Mouse (Mus musculus) midbrain, embryonic 11.5 days (tissue): ENCODE data around the gene Ubac2. TPM values are rescaled to one million over a fixed set of nuclear protein-coding genes. Genes with fewer than 3 reads are reported as not detected.
A peak's percentile ranks its signal among the peaks of the same experiment; 100 is the strongest.

ENCODE experiments used
- ATAC-seq: fragments of 200-750 bp; cut with Nextera tagmentation; 2 replicates; pipeline ENCODE4 v1.8.0; 2017; ENCODE audit warnings: moderate TSS enrichment, moderate library complexity; ENCODE audit not compliant: low FRiP score
- DNase-seq: peaks from one replicate; pipeline ENCODE4 v3.0.0; 2015; ENCODE audit warnings: low spot score; ENCODE audit errors: missing footprints
- H3K27ac ChIP-seq: fragments of 300-500 bp; sonication (generic); 2 replicates; pipeline ENCODE4 v1.5.1; 2014; ENCODE audit warnings: low read depth, low read length
- H3K27me3 ChIP-seq: fragments of 300-500 bp; sonication (generic); 2 replicates; pipeline ENCODE4 v1.6.1; 2014; ENCODE audit warnings: mild to moderate bottlenecking, low read length, moderate library complexity, mixed read lengths; ENCODE audit not compliant: control insufficient read depth, insufficient read depth
- H3K36me3 ChIP-seq: fragments of 300-500 bp; sonication (generic); 2 replicates; pipeline ENCODE4 v1.6.1; 2014; ENCODE audit warnings: mild to moderate bottlenecking, low read length, moderate library complexity, mixed read lengths; ENCODE audit not compliant: control insufficient read depth, insufficient read depth
- H3K4me1 ChIP-seq: fragments of 300-500 bp; sonication (generic); 2 replicates; pipeline ENCODE4 v1.6.1; 2014; ENCODE audit warnings: low read length; ENCODE audit not compliant: control insufficient read depth, insufficient read depth
- H3K4me2 ChIP-seq: fragments of 300-500 bp; sonication (generic); 2 replicates; pipeline ENCODE4 v1.6.1; 2014; ENCODE audit warnings: mild to moderate bottlenecking, moderate library complexity
- H3K4me3 ChIP-seq: fragments of 300-500 bp; sonication (generic); 2 replicates; pipeline ENCODE4 v1.5.1; 2014; ENCODE audit warnings: low read depth, low read length
- H3K9ac ChIP-seq: fragments of 300-500 bp; sonication (generic); 2 replicates; pipeline ENCODE4 v1.6.1; 2014; ENCODE audit warnings: low read length
- H3K9me3 ChIP-seq: fragments of 300-500 bp; sonication (generic); 2 replicates; pipeline ENCODE4 v1.6.1; 2016; ENCODE audit warnings: low read length; ENCODE audit not compliant: control insufficient read depth
- WGBS: fragments of 180-500 bp; shearing (Covaris S2); extraction: QIAGEN DNeasy Blood & Tissue Kit; methylation state at CpG from one replicate; pipeline ENCODE4 v1.1.7; 2014; 5-methylcytosine and 5-hydroxymethylcytosine counted together
- polyA plus RNA-seq: library from polyadenylated mRNA; unstranded; fragments of >200 nt; fragmentation: Nextera tagmentation; extraction: Ambion mirVana; gene quantifications from 2 replicates; pipeline ENCODE4 v1.2.1, GENCODE M21; 2014

Gene Ubac2
- polyA plus RNA-seq, 1 experiment from 2014 or later = 64.0 TPM

GRCm38 (mm10) chr14:121898509-121898908, 20.1 kb downstream of the Ubac2 start:
- Histone ChIP-seq H3K9me3 (no peaks in the 10 kb centered on the region), H3K4me3 (no peak overlapping the region), H3K4me2 (no peak overlapping the region), H3K27me3 (no peaks in the 10 kb centered on the region), H3K36me3 (no peaks in the 10 kb centered on the region), H3K27ac (no peak overlapping the region), H3K9ac (no peak overlapping the region), H3K4me1 (no peaks in the 10 kb centered on the region)
- DNase-seq = peak; percentile 33
- 95% methylated on average over 11 of the region's 11 CpGs for WGBS
- no peak for ATAC-seq

GRCm38 (mm10) chr14:121899071-121899470, 20.7 kb downstream of the Ubac2 start:
- 96% methylated on average over 3 of the region's 3 CpGs for WGBS
- Histone ChIP-seq H3K9me3 (no peaks in the 10 kb centered on the region), H3K4me1 (no peaks in the 10 kb centered on the region), H3K36me3 (no peaks in the 10 kb centered on the region), H3K9ac (no peak overlapping the region), H3K27ac (no peak overlapping the region), H3K27me3 (no peaks in the 10 kb centered on the region), H3K4me3 (no peak overlapping the region), H3K4me2 (no peak overlapping the region)
- DNase-seq = no peak
- ATAC-seq = no peak

GRCm38 (mm10) chr14:121901511-121901910, 23.1 kb downstream of the Ubac2 start:
- no peak overlapping the region for H3K27ac ChIP-seq
- no peak overlapping the region for H3K4me3 ChIP-seq
- DNase-seq (no peak), ATAC-seq (no peak)
- H3K36me3 ChIP-seq = no peaks in the 10 kb centered on the region
- H3K9me3 ChIP-seq = no peaks in the 10 kb centered on the region
- H3K27me3 ChIP-seq = no peaks in the 10 kb centered on the region
- WGBS = 94% methylated on average over 6 of the region's 6 CpGs
- no peak overlapping the region for H3K4me2 ChIP-seq
- no peak overlapping the region for H3K9ac ChIP-seq
- no peaks in the 10 kb centered on the region for H3K4me1 ChIP-seq

GRCm38 (mm10) chr14:121903381-121903876, 25.0 kb downstream of the Ubac2 start:
- Histone ChIP-seq H3K9me3 (no peaks in the 10 kb centered on the region), H3K4me2 (no peak overlapping the region), H3K36me3 (0 out of 2 replicates have a peak, but pooled peaks cover 3% of the 10 kb centered on the region), H3K27ac (no peak overlapping the region), H3K9ac (no peak overlapping the region), H3K27me3 (no peaks in the 10 kb centered on the region), H3K4me1 (no peaks in the 10 kb centered on the region), H3K4me3 (no peak overlapping the region)
- DNase-seq (no peak), ATAC-seq (no peak)
- WGBS = 94% methylated on average over 7 of the region's 7 CpGs

- ATAC-seq (no peak), DNase-seq (peak; percentile 21)
- no peak overlapping the region for H3K4me3 ChIP-seq
- H3K27ac ChIP-seq = no peak overlapping the region
- no peak overlapping the region for H3K9ac ChIP-seq
- H3K27me3 ChIP-seq = no peaks in the 10 kb centered on the region
- no peak overlapping the region for H3K4me2 ChIP-seq
- WGBS = 71% methylated on average over 3 of the region's 3 CpGs
- no peaks in the 10 kb centered on the region for H3K4me1 ChIP-seq
- H3K9me3 ChIP-seq = no peaks in the 10 kb centered on the region
- H3K36me3 ChIP-seq = 0 out of 2 replicates have a peak, but pooled peaks cover 3% of the 10 kb centered on the region
These were observed 26.3 kb downstream of the Ubac2 start for GRCm38 (mm10) chr14:121904754-121905153.

GRCm38 (mm10) chr14:121906341-121906991, 28.0 kb downstream of the Ubac2 start:
- H3K36me3 ChIP-seq = 0 out of 2 replicates have a peak, but pooled peaks cover 3% of the 10 kb centered on the region
- no peak for DNase-seq
- no peak overlapping the region for H3K9ac ChIP-seq
- no peak overlapping the region for H3K4me3 ChIP-seq
- no peaks in the 10 kb centered on the region for H3K27me3 ChIP-seq
- H3K27ac ChIP-seq = no peak overlapping the region
- H3K4me2 ChIP-seq = no peak overlapping the region
- no peak for ATAC-seq
- 90% methylated on average over 8 of the region's 8 CpGs for WGBS
- no peaks in the 10 kb centered on the region for H3K9me3 ChIP-seq
- H3K4me1 ChIP-seq = no peaks in the 10 kb centered on the region

GRCm38 (mm10) chr14:121906992-121907681, 28.7 kb downstream of the Ubac2 start:
- H3K4me3 ChIP-seq = no peak overlapping the region
- ATAC-seq (no peak), DNase-seq (no peak)
- H3K9me3 ChIP-seq = no peaks in the 10 kb centered on the region
- no peak overlapping the region for H3K4me2 ChIP-seq
- no peaks in the 10 kb centered on the region for H3K4me1 ChIP-seq
- 0 out of 2 replicates have a peak, but pooled peaks cover 3% of the 10 kb centered on the region for H3K36me3 ChIP-seq
- WGBS = 90% methylated on average over 11 of the region's 11 CpGs
- no peak overlapping the region for H3K9ac ChIP-seq
- H3K27me3 ChIP-seq = no peaks in the 10 kb centered on the region
- H3K27ac ChIP-seq = no peak overlapping the region

- no peaks in the 10 kb centered on the region for H3K27me3 ChIP-seq
- no peak overlapping the region for H3K27ac ChIP-seq
- 98% methylated on average over 6 of the region's 6 CpGs for WGBS
- no peaks in the 10 kb centered on the region for H3K4me1 ChIP-seq
- DNase-seq (no peak), ATAC-seq (no peak)
- H3K4me2 ChIP-seq = no peak overlapping the region
- H3K36me3 ChIP-seq = 0 out of 2 replicates have a peak, but pooled peaks cover 3% of the 10 kb centered on the region
- H3K9ac ChIP-seq = no peak overlapping the region
- no peaks in the 10 kb centered on the region for H3K9me3 ChIP-seq
- H3K4me3 ChIP-seq = no peak overlapping the region
These were observed 31.4 kb downstream of the Ubac2 start for GRCm38 (mm10) chr14:121909868-121910267.

- Histone ChIP-seq H3K9ac (no peak overlapping the region), H3K4me2 (no peak overlapping the region), H3K36me3 (no peaks in the 10 kb centered on the region), H3K27me3 (no peaks in the 10 kb centered on the region), H3K4me1 (no peaks in the 10 kb centered on the region), H3K4me3 (no peak overlapping the region), H3K9me3 (no peaks in the 10 kb centered on the region), H3K27ac (no peak overlapping the region)
- ATAC-seq (no peak), DNase-seq (no peak)
- WGBS = 94% methylated on average over 7 of the region's 7 CpGs
These were observed 34.1 kb downstream of the Ubac2 start for GRCm38 (mm10) chr14:121912501-121912900.
